ENCODE assay signal across 26 mouse cellular contexts in genomic region chr15:78332981-78333380, GRCm38 (mm10). TPM values are rescaled to one million over a fixed set of nuclear protein-coding genes. Genes with fewer than 3 reads are reported as not detected.
DNase-seq lines count a peak whose midpoint lies in the region; ATAC-seq and TF ChIP-seq lines count a peak whose summit lies in the region.
"Had no signal": no experiment of that assay in that cellular context is flagged by ENCODE, and none has a peak within 500 bp of the region (broad histone marks: within the 10 kb centered on the region; RNA-seq: fewer than 3 reads in every experiment).

No protein-coding gene starts in this region.

- no peak for TF ChIP-seq RAD21 in CH12.LX (IDR thresholded peaks at IDR 0.05; ENCODE audit: low read depth, low read length)

- no peak for TF ChIP-seq CTCF in CH12.LX (conservative IDR thresholded peaks at IDR 0.05 in 1 of 2, IDR thresholded peaks at IDR 0.05 in 1 of 2; ENCODE audit: low read depth in 2 of 2, low read length in 2 of 2)

- peak overlapping the region; percentile 97 for H3K4me2 ChIP-seq in CH12.LX (ENCODE audit: insufficient read depth, low read depth, poor library complexity, severe bottlenecking)
- H3K4me2 ChIP-seq in kidney, embryonic 16.5 days (replicated peaks; ENCODE audit: low read depth, low read length) = no peak overlapping the region
- H3K4me2 ChIP-seq: embryonic facial prominence, embryonic 12.5 days; embryonic facial prominence, embryonic 15.5 days; forebrain, embryonic 12.5 days; forebrain, embryonic 15.5 days; heart, embryonic 12.5 days; heart, embryonic 15.5 days; hindbrain, embryonic 13.5 days had no signal

- peaks cover 63% of the 10 kb centered on the region for H3K79me2 ChIP-seq in CH12.LX (replicated peaks; ENCODE audit: control insufficient read depth, extremely low read depth, insufficient read depth, poor library complexity, severe bottlenecking)

- TF ChIP-seq EP300 in CH12.LX (IDR thresholded peaks at IDR 0.05; ENCODE audit: low read length) = 0 out of 2 replicates have a peak, but pooled peaks have one; percentile 19

- in situ Hi-C loops in CH12.LX (cut with MboI; ENCODE audit: low pct_ligation_motif_present, low pct_unique_long_range_greater_than_20kb, low sequenced_read_pairs) = loop anchor here (5.0 to 10.0 kb wide), 2 partner anchors 76 to 148 kb away; no protein-coding TSS in a partner anchor

- no peaks in the 10 kb centered on the region for H3K27me3 ChIP-seq in CH12.LX (replicated peaks)
- no peaks in the 10 kb centered on the region for H3K27me3 ChIP-seq in kidney, embryonic 16.5 days (ENCODE audit: insufficient read depth, low read length)
- H3K27me3 ChIP-seq: embryonic facial prominence, embryonic 12.5 days; embryonic facial prominence, embryonic 15.5 days; forebrain, embryonic 12.5 days; forebrain, embryonic 15.5 days; heart, embryonic 12.5 days; heart, embryonic 15.5 days; hindbrain, embryonic 13.5 days had no signal

- WGBS in kidney, embryonic 16.5 days = 76% methylated on average over 6 of the region's 6 CpGs

- H3K36me3 ChIP-seq in CH12.LX (replicated peaks in 1 of 2; ENCODE audit: control insufficient read depth in 1 of 2, insufficient read depth in 1 of 2, low read length in 1 of 2) = peaks cover 55 to 70% of the 10 kb centered on the region in 2 experiments
- H3K36me3 ChIP-seq in kidney, embryonic 16.5 days (ENCODE audit: insufficient read depth, low read length) = no peaks in the 10 kb centered on the region
- H3K36me3 ChIP-seq: embryonic facial prominence, embryonic 12.5 days; embryonic facial prominence, embryonic 15.5 days; forebrain, embryonic 12.5 days; forebrain, embryonic 15.5 days; heart, embryonic 12.5 days; heart, embryonic 15.5 days; hindbrain, embryonic 10.5 days; hindbrain, embryonic 13.5 days had no signal

- H3K9me3 ChIP-seq in CH12.LX (replicated peaks; ENCODE audit: low read length) = no peaks in the 10 kb centered on the region
- no peaks in the 10 kb centered on the region for H3K9me3 ChIP-seq in kidney, embryonic 16.5 days (ENCODE audit: low read length)
- H3K9me3 ChIP-seq: embryonic facial prominence, embryonic 12.5 days; embryonic facial prominence, embryonic 15.5 days; forebrain, embryonic 12.5 days; forebrain, embryonic 15.5 days; heart, embryonic 12.5 days; heart, embryonic 15.5 days; hindbrain, embryonic 10.5 days; hindbrain, embryonic 13.5 days had no signal

- peak overlapping the region; percentile 63; the same call in 1 of the 2 replicates for H3K9ac ChIP-seq in CH12.LX (ENCODE audit: insufficient read depth, low read depth)
- H3K9ac ChIP-seq in kidney, embryonic 16.5 days (replicated peaks; ENCODE audit: low read length) = no peak overlapping the region
- H3K9ac ChIP-seq: embryonic facial prominence, embryonic 12.5 days; embryonic facial prominence, embryonic 15.5 days; forebrain, embryonic 12.5 days; forebrain, embryonic 15.5 days; heart, embryonic 12.5 days; heart, embryonic 15.5 days; hindbrain, embryonic 13.5 days had no signal

- ATAC-seq in kidney, embryonic 16.5 days (ENCODE audit: low FRiP score, low TSS enrichment) = no peak
- no peak for ATAC-seq in erythroblast, adult 5-6 weeks (replicated peaks; ENCODE audit: low FRiP score, poor library complexity, severe bottlenecking)
- ATAC-seq: forebrain, embryonic 15.5 days; hindbrain, embryonic 16.5 days had no signal

- TF ChIP-seq POLR2A in CH12.LX (IDR thresholded peaks at IDR 0.05; ENCODE audit: low read depth, low read length) = peak; percentile 20; the same call in 1 of the 2 replicates

- H3K4me1 ChIP-seq in CH12.LX (ENCODE audit: control insufficient read depth in 1 of 2, insufficient read depth in 2 of 2) = peaks cover 29 to 76% of the 10 kb centered on the region in 2 experiments
- H3K4me1 ChIP-seq in kidney, embryonic 16.5 days (ENCODE audit: insufficient read depth, low read length) = no peaks in the 10 kb centered on the region
- H3K4me1 ChIP-seq: embryonic facial prominence, embryonic 12.5 days; embryonic facial prominence, embryonic 15.5 days; forebrain, embryonic 15.5 days; heart, embryonic 12.5 days; heart, embryonic 15.5 days; hindbrain, embryonic 13.5 days had no signal

- H3K4me3 ChIP-seq in CH12.LX (replicated peaks in 1 of 3; ENCODE audit: low read depth in 2 of 3, low read length in 2 of 3, poor library complexity in 1 of 3) = peak overlapping the region in 1 of 3 experiments; percentile 22
- no peak overlapping the region for H3K4me3 ChIP-seq in kidney, embryonic 16.5 days (ENCODE audit: low read length)
- H3K4me3 ChIP-seq: embryonic facial prominence, embryonic 12.5 days; embryonic facial prominence, embryonic 15.5 days; erythroblast, embryonic 14.5 days; forebrain, embryonic 12.5 days; forebrain, embryonic 15.5 days; heart, embryonic 12.5 days; heart, embryonic 15.5 days; hindbrain, embryonic 10.5 days; hindbrain, embryonic 13.5 days had no signal

- peak; percentile 70 for DNase-seq in CH12.LX (ENCODE audit: extremely low read depth)
- peak; percentile 51 for DNase-seq in thymus, postnatal 0 days (ENCODE audit: low spot score)
- peak; percentile 26 for DNase-seq in thymus, postnatal 25 days
- DNase-seq in ovary, postnatal 14 days (ENCODE audit: low spot score) = no peak
- DNase-seq: adrenal gland, adult 2 months; adrenal gland, postnatal 14 days; cerebellum, adult 11-12 months; cerebellum, adult 8-10 months; cerebellum, postnatal 10 days; cerebellum, postnatal 36 days; gastrocnemius, postnatal 25 days; heart, adult 18-20 months; heart, postnatal 10 days; heart, postnatal 36 days had no signal

- dilution Hi-C loops in CH12.LX (cut with MboI; ENCODE audit: extremely low pct_ligation_motif_present, extremely low pct_unique_long_range_greater_than_20kb, low sequenced_read_pairs) = no loop called here

- peak overlapping the region; percentile 86 for H3K27ac ChIP-seq in CH12.LX (ENCODE audit: insufficient read depth, low read depth)
- H3K27ac ChIP-seq in kidney, embryonic 16.5 days (ENCODE audit: low read length) = no peak overlapping the region
- H3K27ac ChIP-seq: embryonic facial prominence, embryonic 12.5 days; embryonic facial prominence, embryonic 15.5 days; forebrain, embryonic 12.5 days; forebrain, embryonic 15.5 days; heart, embryonic 15.5 days; hindbrain, embryonic 10.5 days; hindbrain, embryonic 13.5 days had no signal

TF ChIP-seq in CH12.LX, 34 proteins besides CTCF, POLR2A, EP300 and RAD21:
- TF ChIP-seq RCOR1 (conservative IDR thresholded peaks at IDR 0.05; ENCODE audit: low read depth, low read length) (no peak), TBP (conservative IDR thresholded peaks at IDR 0.05; ENCODE audit: low read depth, low read length) (no peak), ZKSCAN1 (IDR thresholded peaks at IDR 0.05; ENCODE audit: borderline replicate concordance, low read depth, low read length) (no peak), TCF12 (IDR thresholded peaks at IDR 0.05; ENCODE audit: low read depth, low read length) (peak; percentile 62; the same call in 1 of the 2 replicates), MXI1 (IDR thresholded peaks at IDR 0.05; ENCODE audit: low read depth, low read length) (peak; percentile 47; the same call in 1 of the 2 replicates), SIN3A (IDR thresholded peaks at IDR 0.05; ENCODE audit: low read length) (peak; percentile 24; the same call in 1 of the 2 replicates), CHD2 (IDR thresholded peaks at IDR 0.05; ENCODE audit: low read length) (no peak), MAZ (IDR thresholded peaks at IDR 0.05; ENCODE audit: low read depth, low read length) (no peak), ZC3H11A (IDR thresholded peaks at IDR 0.05; ENCODE audit: low read depth, low read length) (no peak), IRF4 (IDR thresholded peaks at IDR 0.05; ENCODE audit: low read depth, low read length) (no peak; the same call in 1 of the 2 replicates), ZNF384 (IDR thresholded peaks at IDR 0.05; ENCODE audit: low read depth, low read length) (no peak), MEF2A (IDR thresholded peaks at IDR 0.05; ENCODE audit: borderline replicate concordance, low read depth, low read length) (no peak), MAFK (IDR thresholded peaks at IDR 0.05; ENCODE audit: insufficient replicate concordance, low read length) (no peak), ETS1 (conservative IDR thresholded peaks at IDR 0.05; ENCODE audit: low read depth, low read length) (peak; percentile 60), SMC3 (IDR thresholded peaks at IDR 0.05; ENCODE audit: low read depth, low read length) (no peak), CHD1 (IDR thresholded peaks at IDR 0.05; ENCODE audit: low read depth, low read length) (no peak), NELFE (IDR thresholded peaks at IDR 0.05; ENCODE audit: low read depth, low read length) (no peak), PAX5 (IDR thresholded peaks at IDR 0.05; ENCODE audit: low read length) (no peak), MYC (IDR thresholded peaks at IDR 0.05; ENCODE audit: low read depth, low read length) (no peak)

RNA-seq across cellular contexts. Expression of gene Csf2rb, which starts 7.4 kb away (rescaled TPM):
- total RNA-seq in CH12.LX (2012; rRNA removed) (146 and 179 TPM in 2 replicates), CH12.LX (2014; rRNA removed) (124 and 134 TPM in 2 replicates)
- 222 and 269 TPM in 2 replicates for polyA plus RNA-seq in CH12.LX (2012; ENCODE audit: insufficient read length, low read depth)
- polyA plus RNA-seq in thymus, postnatal 0 days (2015; fragmentation: Nextera tagmentation; extraction: Ambion mirVana) = 5.1 and 5.5 TPM in 2 replicates
- polyA plus RNA-seq in kidney, embryonic 16.5 days (2015; fragmentation: Nextera tagmentation; extraction: Ambion mirVana) = 1.3 TPM in 2 replicates
- 32.8 and 34.8 TPM in 2 replicates for total RNA-seq in erythroblast, adult 5-6 weeks (2015; ENCODE audit: low replicate concordance)
- total RNA-seq in erythroblast, adult 5-6 weeks (2017; ENCODE audit: low replicate concordance) = 11.4 and 47.2 TPM in 2 replicates

RNA-seq across cellular contexts. Expression of gene Csf2rb2, which starts 27.5 kb away (rescaled TPM):
- total RNA-seq in CH12.LX (2012; rRNA removed) (15.6 and 21.6 TPM in 2 replicates), CH12.LX (2014; rRNA removed) (9.9 and 14.8 TPM in 2 replicates)
- polyA plus RNA-seq in CH12.LX (2012; ENCODE audit: insufficient read length, low read depth) = 56.5 and 56.6 TPM in 2 replicates
- 1.2 and 1.3 TPM in 2 replicates for polyA plus RNA-seq in thymus, postnatal 0 days (2015; fragmentation: Nextera tagmentation; extraction: Ambion mirVana)
- 0.12 and 0.19 TPM in 2 replicates for polyA plus RNA-seq in kidney, embryonic 16.5 days (2015; fragmentation: Nextera tagmentation; extraction: Ambion mirVana)
- total RNA-seq in erythroblast, adult 5-6 weeks (2015; ENCODE audit: low replicate concordance) = 6.5 and 6.9 TPM in 2 replicates
- total RNA-seq in erythroblast, adult 5-6 weeks (2017; ENCODE audit: low replicate concordance) = 0.98 and 1.4 TPM in 2 replicates

Comparison
In these comparisons a context has a peak if more than half of its experiments do, and no peak if none do; other contexts are left out.
1. RNA of gene Csf2rb, which starts 7.4 kb away (polyA plus RNA-seq): 222 to 269 TPM in CH12.LX; 5.1 to 5.5 TPM in thymus, postnatal 0 days and 1.3 TPM in kidney, embryonic 16.5 days; every median in the first group is over 10 times any median in the second.
2. RNA of gene Csf2rb2, which starts 27.5 kb away (polyA plus RNA-seq): 56.5 to 56.6 TPM in CH12.LX; 1.2 to 1.3 TPM in thymus, postnatal 0 days and 0.12 to 0.19 TPM in kidney, embryonic 16.5 days; every median in the first group is over 10 times any median in the second.